Mouse (Mus musculus): ENCODE measurements around the gene Drg1. TPM values are rescaled to one million over a fixed set of nuclear protein-coding genes. Genes with fewer than 3 reads are reported as not detected.

Gene Drg1
- polyA plus RNA-seq, 1 experiment from 2014 or later, result 88.3 TPM

Other genes with a start within 250 kb of the Drg1 start
- 4.8 to 8.1 TPM (median 6.4 TPM) in 3 replicates for gene Sfi1, start 73.0 kb downstream of the Drg1 start, polyA plus RNA-seq (2018)
- 23.8 to 28.5 TPM (median 24.4 TPM) in 3 replicates for gene Eif4enif1, start 64.0 kb downstream of the Drg1 start, polyA plus RNA-seq (2018)
- 10.9 to 14.0 TPM (median 10.9 TPM) in 3 replicates for gene Patz1, start 22.5 kb upstream of the Drg1 start, polyA plus RNA-seq (2018)
- 1.4 to 14.0 TPM (median 10.1 TPM) in 3 replicates for gene Pik3ip1, start 64.0 kb upstream of the Drg1 start, polyA plus RNA-seq (2018)
- gene Limk2, start 142.8 kb upstream of the Drg1 start, polyA plus RNA-seq (2018), result 8.2 to 9.5 TPM (median 9.2 TPM) in 3 replicates
- 19.6 to 25.4 TPM (median 23.5 TPM) in 3 replicates for gene Rnf185, start 185.9 kb upstream of the Drg1 start, polyA plus RNA-seq (2018)
- gene Pla2g3, start 221.9 kb upstream of the Drg1 start, polyA plus RNA-seq (2018), result not detected in 3 replicates
- 2.0 to 6.6 TPM (median 3.0 TPM) in 3 replicates for gene Inpp5j, start 238.4 kb upstream of the Drg1 start, polyA plus RNA-seq (2018)
- gene Selenom, start 248.3 kb upstream of the Drg1 start, polyA plus RNA-seq (2018), result 28.1 to 36.0 TPM (median 29.1 TPM) in 3 replicates

All from macrophage (primary cell).